ENCODE assay signal across 29 mouse cellular contexts in genomic region chr17:36923491-36923890, GRCm38 (mm10). TPM values are rescaled to one million over a fixed set of nuclear protein-coding genes. Genes with fewer than 3 reads are reported as not detected.
DNase-seq lines count a peak whose midpoint lies in the region; TF ChIP-seq lines count a peak whose summit lies in the region.
"Had no signal": no experiment of that assay in that cellular context is flagged by ENCODE, and none has a peak within 500 bp of the region (broad histone marks: within the 10 kb centered on the region; RNA-seq: fewer than 3 reads in every experiment).

No protein-coding gene starts in this region.

- H3K9ac ChIP-seq in ES-Bruce4 (ENCODE audit: low read depth, poor library complexity, severe bottlenecking), result 0 out of 2 replicates have a peak overlapping the region, but pooled peaks have one; percentile 35
- H3K9ac ChIP-seq in ES-E14 (ENCODE audit: insufficient read depth, low read depth, low read length, poor library complexity, severe bottlenecking), result peak overlapping the region; percentile 71
- H3K9ac ChIP-seq: embryonic facial prominence, embryonic 12.5 days; forebrain, embryonic 12.5 days; forebrain, postnatal 0 days had no signal

- no peak for TF ChIP-seq POLR2A in testis, adult 2 months (IDR thresholded peaks at IDR 0.05; ENCODE audit: control insufficient read depth, low read depth, low read length)
- TF ChIP-seq POLR2A in ES-Bruce4 (IDR thresholded peaks at IDR 0.05; ENCODE audit: insufficient read depth, low read length), result no peak

- DNase-seq in testis, postnatal 14 days (ENCODE audit: low spot score), result no peak
- no peak for DNase-seq in ES-E14 (ENCODE audit: low read depth, low spot score)
- DNase-seq in ZHBTc4 (ENCODE audit: low read depth, low spot score), result peak; percentile 73
- DNase-seq in cerebellum, adult 9-11 months, result no peak
- DNase-seq in kidney, adult 18-20 months, result no peak
- DNase-seq in gastrocnemius, postnatal 14 days, result no peak
- DNase-seq: adrenal gland, adult 2 months; adrenal gland, postnatal 10 days; adrenal gland, postnatal 25 days; cerebellum, adult 11 months; cerebellum, adult 18-20 months; cerebellum, adult 8-10 months; cerebellum, postnatal 10 days; cerebellum, postnatal 25 days; forebrain, postnatal 0 days had no signal

- TF ChIP-seq EP300 in ES-Bruce4 (IDR thresholded peaks at IDR 0.05; ENCODE audit: insufficient read depth, low read depth, low read length), result no peak

- in situ Hi-C loops in ES-E14 (cut with MboI; ENCODE audit: low sequenced_read_pairs in 2 of 2, unreplicated experiment in 2 of 2), result no loop called here

- no peaks in the 10 kb centered on the region for H3K36me3 ChIP-seq in testis, adult 2 months (ENCODE audit: control insufficient read depth, insufficient read depth, low read length)
- H3K36me3 ChIP-seq in ES-Bruce4 (ENCODE audit: control insufficient read depth, insufficient read depth, low read length, poor library complexity, severe bottlenecking), result no peaks in the 10 kb centered on the region
- no peaks in the 10 kb centered on the region for H3K36me3 ChIP-seq in ES-E14 (ENCODE audit: control insufficient read depth, insufficient read depth, low read length, poor library complexity, severe bottlenecking)
- H3K36me3 ChIP-seq: embryonic facial prominence, embryonic 10.5 days; embryonic facial prominence, embryonic 12.5 days; forebrain, embryonic 10.5 days; forebrain, embryonic 12.5 days had no signal

- intact Hi-C loops in gastrocnemius, postnatal 14 days (cut with DNase I; ENCODE audit: low total_unique reads), result no loop called here

- H3K9me3 ChIP-seq in ES-Bruce4 (replicated peaks; ENCODE audit: control insufficient read depth, insufficient read depth, low read length, poor library complexity, severe bottlenecking) (no peaks in the 10 kb centered on the region), ES-E14 (ENCODE audit: control insufficient read depth, insufficient read depth, low read depth, low read length) (no peaks in the 10 kb centered on the region)
- H3K9me3 ChIP-seq: embryonic facial prominence, embryonic 10.5 days; embryonic facial prominence, embryonic 12.5 days; forebrain, embryonic 10.5 days; forebrain, embryonic 12.5 days had no signal

- TF ChIP-seq CTCF in testis, adult 2 months (IDR thresholded peaks at IDR 0.05; ENCODE audit: control insufficient read depth, insufficient read depth, insufficient replicate concordance, low read depth, low read length), result no peak
- TF ChIP-seq CTCF in ES-Bruce4 (IDR thresholded peaks at IDR 0.05; ENCODE audit: low read depth, low read length), result no peak

- H3K27me3 ChIP-seq in testis, adult 2 months (ENCODE audit: control insufficient read depth, insufficient read depth, low read length), result no peaks in the 10 kb centered on the region
- H3K27me3 ChIP-seq in ES-Bruce4 (ENCODE audit: control insufficient read depth, insufficient read depth, low read length, poor library complexity, severe bottlenecking), result no peaks in the 10 kb centered on the region

- H3K4me3 ChIP-seq in testis, adult 2 months (ENCODE audit: control insufficient read depth, low read depth, low read length), result peak overlapping the region; percentile 51
- peak overlapping the region; percentile 72 for H3K4me3 ChIP-seq in ES-Bruce4 (ENCODE audit: low read depth, low read length)
- peak overlapping the region; percentile 66 to 68 for H3K4me3 ChIP-seq in ES-E14 (ENCODE audit: insufficient read depth in 1 of 2, low read depth in 1 of 2, low read length in 2 of 2, poor library complexity in 1 of 2, severe bottlenecking in 1 of 2)
- H3K4me3 ChIP-seq: embryonic facial prominence, embryonic 10.5 days; embryonic facial prominence, embryonic 12.5 days; erythroblast, embryonic 14.5 days; forebrain, embryonic 10.5 days; forebrain, embryonic 12.5 days had no signal

- no peak overlapping the region for H3K27ac ChIP-seq in testis, adult 2 months (ENCODE audit: control insufficient read depth, insufficient read depth, low read depth, low read length)
- H3K27ac ChIP-seq in ES-Bruce4 (ENCODE audit: insufficient read depth, low read length) (no peak overlapping the region), ES-E14 (ENCODE audit: insufficient read depth, low read depth, low read length, poor library complexity, severe bottlenecking) (peak overlapping the region; percentile 62; the same call in 1 of the 2 replicates)
- H3K27ac ChIP-seq: embryonic facial prominence, embryonic 10.5 days; embryonic facial prominence, embryonic 12.5 days; forebrain, embryonic 10.5 days; forebrain, embryonic 12.5 days had no signal

- H3K4me1 ChIP-seq in testis, adult 2 months (ENCODE audit: control insufficient read depth, insufficient read depth, low read length), result peaks cover 7% of the 10 kb centered on the region
- no peaks in the 10 kb centered on the region for H3K4me1 ChIP-seq in ES-Bruce4 (ENCODE audit: control insufficient read depth, insufficient read depth, low read length)
- H3K4me1 ChIP-seq in ES-E14 (ENCODE audit: control insufficient read depth in 2 of 2, insufficient read depth in 2 of 2, low read length in 2 of 2, poor library complexity in 1 of 2), result peaks cover 2 to 7% of the 10 kb centered on the region in 2 experiments; a peak in 3 of 4 replicates
- H3K4me1 ChIP-seq: embryonic facial prominence, embryonic 10.5 days; embryonic facial prominence, embryonic 12.5 days; forebrain, embryonic 10.5 days; forebrain, embryonic 12.5 days had no signal

TF ChIP-seq in ES-E14, 5 proteins besides CTCF, POLR2A, EP300 and RAD21:
- no peak for TF ChIP-seq CHD2 (IDR thresholded peaks at IDR 0.05; ENCODE audit: low read depth, low read length)
- TF ChIP-seq ZC3H11A (IDR thresholded peaks at IDR 0.05; ENCODE audit: borderline replicate concordance, low read depth, low read length), result no peak
- no peak for TF ChIP-seq HCFC1 (IDR thresholded peaks at IDR 0.05; ENCODE audit: borderline replicate concordance, insufficient read depth, low read length)
- no peak for TF ChIP-seq MAFK (IDR thresholded peaks at IDR 0.05; ENCODE audit: insufficient read depth, low read depth, low read length)
- TF ChIP-seq ZNF384 (IDR thresholded peaks at IDR 0.05; ENCODE audit: low read depth, low read length), result no peak

RNA-seq across cellular contexts. Expression of gene Rnf39, which starts 19.2 kb away (rescaled TPM):
- polyA plus RNA-seq in testis, adult 2 months (2012; rRNA removed), result 0.32 TPM in 2 replicates
- 0.88 and 2.5 TPM in 2 replicates for polyA plus RNA-seq in ES-Bruce4 (2011; ENCODE audit: insufficient read depth, insufficient read length, low read depth, missing spikeins)
- total RNA-seq in ES-E14 (2012; rRNA removed), result 1.9 and 2.4 TPM in 2 replicates
- not detected for total RNA-seq in gastrocnemius, postnatal 14 days (2021)
- total RNA-seq: MEL had no signal
- polyA plus RNA-seq: embryonic facial prominence, embryonic 10.5 days; erythroblast, embryonic 14.5 days had no signal

RNA-seq across cellular contexts. Expression of gene Trim31, which starts 25.6 kb away (rescaled TPM):
- not detected in 2 replicates for polyA plus RNA-seq in testis, adult 2 months (2012; rRNA removed)
- polyA plus RNA-seq in ES-Bruce4 (2011; ENCODE audit: insufficient read depth, insufficient read length, low read depth, missing spikeins), result not detected in 2 replicates
- not detected in 2 replicates for total RNA-seq in ES-E14 (2012; rRNA removed)
- not detected for total RNA-seq in gastrocnemius, postnatal 14 days (2021)
- total RNA-seq: adrenal gland, adult 2 months; adrenal gland, postnatal 10 days; adrenal gland, postnatal 25 days; adrenal gland, postnatal 4 days; forebrain, postnatal 0 days; MEL had no signal
- polyA plus RNA-seq: adrenal gland, adult 2 months; brain, embryonic 14.5 days; C2C12; cortical plate, adult 2 months; embryonic facial prominence, embryonic 10.5 days; embryonic facial prominence, embryonic 12.5 days; embryonic facial prominence, embryonic 14.5 days; erythroblast, embryonic 14.5 days; forebrain, embryonic 10.5 days; forebrain, embryonic 12.5 days; forebrain, embryonic 14.5 days had no signal

RNA-seq across cellular contexts. Expression of gene Ppp1r11, which starts 28.1 kb away (rescaled TPM):
- 891 and 948 TPM in 2 replicates for polyA plus RNA-seq in testis, adult 2 months (2012; rRNA removed)
- 67.3 and 68.8 TPM in 2 replicates for polyA plus RNA-seq in ES-Bruce4 (2011; ENCODE audit: insufficient read depth, insufficient read length, low read depth, missing spikeins)
- 76.4 and 108 TPM in 2 replicates for total RNA-seq in ES-E14 (2012; rRNA removed)
- total RNA-seq in gastrocnemius, postnatal 14 days (2021), result 10 to 100 TPM; 63.5 to 67.7 TPM

RNA-seq across cellular contexts. Expression of gene Trim40, which starts 33.6 kb away (rescaled TPM):
- not detected in 2 replicates for polyA plus RNA-seq in testis, adult 2 months (2012; rRNA removed)
- polyA plus RNA-seq in ES-Bruce4 (2011; ENCODE audit: insufficient read depth, insufficient read length, low read depth, missing spikeins), result 0.41 TPM in 1 of 2 replicates, not detected in the other
- total RNA-seq in ES-E14 (2012; rRNA removed), result 0.18 and 0.26 TPM in 2 replicates
- total RNA-seq in gastrocnemius, postnatal 14 days (2021), result not detected
- total RNA-seq: adrenal gland, postnatal 10 days had no signal
- polyA plus RNA-seq: brain, embryonic 14.5 days; C2C12; embryonic facial prominence, embryonic 10.5 days; embryonic facial prominence, embryonic 12.5 days; embryonic facial prominence, embryonic 14.5 days; erythroblast, embryonic 14.5 days; forebrain, embryonic 10.5 days; forebrain, embryonic 12.5 days; forebrain, embryonic 14.5 days had no signal

RNA-seq across cellular contexts. Expression of gene Znrd1, which starts 34.9 kb away (rescaled TPM):
- 51.9 and 53.2 TPM in 2 replicates for polyA plus RNA-seq in testis, adult 2 months (2012; rRNA removed)
- 71.7 and 79.6 TPM in 2 replicates for polyA plus RNA-seq in ES-Bruce4 (2011; ENCODE audit: insufficient read depth, insufficient read length, low read depth, missing spikeins)
- 74.5 and 81.0 TPM in 2 replicates for total RNA-seq in ES-E14 (2012; rRNA removed)
- 10 to 100 TPM; 15.6 to 17.3 TPM for total RNA-seq in gastrocnemius, postnatal 14 days (2021)
